Mouse (Mus musculus): Measurements from ENCODE around the gene Esr1.
"Not testable (repeated sequence)": the region's sequence is repeated elsewhere in the genome, so short reads cannot be mapped to it uniquely, and the experiment has no call there.

Gene Esr1

DNA sequence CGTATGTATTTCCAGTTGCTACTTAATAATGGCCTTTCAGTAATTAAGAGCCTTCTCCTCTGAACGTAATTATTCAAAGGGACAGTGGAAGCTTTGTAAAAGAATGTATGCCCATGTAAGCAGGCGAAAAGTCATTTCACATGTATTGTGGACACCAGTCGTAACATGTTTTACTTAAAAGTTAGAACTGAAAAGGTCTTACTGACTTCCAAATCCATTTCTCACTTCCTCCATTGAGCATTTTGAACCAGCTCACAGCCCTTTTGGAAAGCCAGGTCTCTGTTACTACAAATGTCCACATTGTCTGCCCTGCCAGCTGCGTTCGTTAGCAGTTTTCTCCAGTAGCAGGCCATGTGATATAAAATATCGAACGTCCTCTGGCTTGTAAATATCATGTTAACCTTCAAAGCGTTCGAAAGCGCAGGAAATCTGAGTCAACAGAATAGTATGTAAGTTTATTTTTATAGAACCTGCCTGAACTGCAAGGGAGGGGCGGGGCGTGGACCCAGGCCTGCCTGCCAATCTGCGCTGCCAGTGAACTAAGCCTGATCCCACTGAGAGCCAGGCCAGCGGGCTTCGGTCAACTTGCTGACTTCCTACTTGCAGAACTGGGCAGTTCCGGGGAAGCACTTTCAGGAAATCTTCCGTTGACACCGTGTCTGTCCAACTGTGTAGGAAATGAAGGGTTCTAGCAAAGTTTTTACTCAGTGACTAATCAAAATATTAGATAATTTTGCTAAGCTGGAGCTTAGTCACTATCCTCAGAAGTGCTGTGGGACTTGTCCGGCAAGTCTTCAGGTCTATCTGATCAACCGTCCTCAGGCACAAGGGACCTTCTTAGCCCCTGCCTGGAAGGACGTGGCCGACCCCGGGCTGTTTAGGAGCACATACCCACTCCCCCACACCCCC lies 9.5 kb downstream of the Esr1 start:
- DNase-seq (ENCODE audit: low spot score): no peak

DNA sequence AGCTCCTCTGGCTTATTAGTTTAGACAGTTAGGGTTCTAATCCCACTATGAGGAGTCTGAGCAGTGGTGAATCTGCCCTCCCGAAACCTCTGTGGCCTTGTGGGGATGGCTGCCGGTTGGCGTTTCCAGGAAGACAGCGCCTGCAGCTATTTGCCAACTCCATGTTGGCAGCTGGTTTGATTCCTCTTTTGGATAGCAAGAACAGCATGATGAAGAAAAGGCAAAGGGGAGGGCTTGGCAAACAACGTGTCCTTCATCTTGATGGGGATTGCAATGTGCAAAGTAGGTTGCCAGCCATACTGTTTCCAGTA lies 10.1 kb downstream of the Esr1 start:
- DNase-seq (ENCODE audit: low spot score): no peak

DNA sequence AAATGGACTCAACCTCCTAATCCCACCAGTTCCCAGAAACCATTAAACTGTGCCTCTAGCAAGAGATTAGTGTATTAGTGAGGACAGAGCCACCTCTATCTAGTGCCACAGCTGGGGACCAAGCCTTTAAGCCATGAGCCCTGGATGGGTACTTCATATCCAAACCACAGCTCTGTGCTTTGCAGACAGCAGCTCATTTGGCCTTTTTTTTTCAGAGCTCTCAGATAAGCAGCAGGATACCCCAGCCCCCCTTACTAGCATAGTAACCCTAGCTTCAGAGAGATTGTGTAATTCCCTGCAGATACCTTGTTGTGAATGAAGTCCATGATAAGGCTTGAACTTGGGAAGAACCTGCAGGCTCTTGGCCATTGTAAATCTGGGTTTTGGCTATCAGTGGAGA lies 11.9 kb downstream of the Esr1 start:
- DNase-seq (ENCODE audit: low spot score): no peak

DNA sequence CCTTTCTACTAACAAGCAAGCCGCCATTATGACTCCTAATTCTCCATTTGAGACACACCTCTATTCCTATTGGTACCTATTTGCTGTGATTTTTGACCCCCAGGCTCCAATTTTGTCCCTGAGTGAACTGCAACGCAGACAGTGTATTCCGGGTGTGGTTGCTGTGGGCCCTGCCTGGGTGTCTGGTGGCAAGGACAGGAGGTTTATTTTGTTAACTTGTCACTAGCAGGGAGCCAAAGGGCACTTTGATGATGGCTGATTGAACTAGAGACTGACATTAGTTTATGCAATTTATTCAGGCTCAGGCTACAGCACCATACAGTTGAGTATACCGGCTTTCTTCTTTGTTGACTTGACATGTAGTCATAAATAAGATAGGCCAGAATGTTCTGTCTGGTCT lies 13.2 kb downstream of the Esr1 start:
- no peak for DNase-seq (ENCODE audit: low spot score)

DNA sequence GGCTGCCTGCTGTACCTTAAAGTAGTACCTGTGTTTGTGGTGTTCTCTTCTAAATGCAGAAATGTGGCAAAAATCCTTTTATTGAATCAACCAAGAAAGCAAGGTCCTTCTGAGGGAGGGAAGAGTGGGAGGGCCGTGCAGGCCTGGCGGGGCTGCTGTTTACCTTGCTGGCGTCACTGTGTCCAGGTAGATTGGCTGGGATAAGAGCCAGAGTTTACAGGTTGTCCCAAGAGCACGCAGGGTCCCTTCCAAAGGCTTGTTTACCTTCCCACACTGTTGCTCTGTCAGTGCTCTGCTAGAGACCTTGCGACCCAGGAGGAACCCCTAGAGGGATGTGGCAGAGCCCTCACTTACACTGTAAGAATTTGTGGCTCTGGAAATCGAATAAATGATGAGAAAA lies 13.9 kb downstream of the Esr1 start:
- DNase-seq (ENCODE audit: low spot score): no peak

- DNase-seq (ENCODE audit: low spot score): no peak
Observed at GRCm38 (mm10) chr10:4626432-4626831, 15.0 kb downstream of the Esr1 start.

- DNase-seq (ENCODE audit: low spot score): no peak
Observed at GRCm38 (mm10) chr10:4626996-4627395, 15.6 kb downstream of the Esr1 start.

- DNase-seq (ENCODE audit: low spot score): no peak
Observed at GRCm38 (mm10) chr10:4627415-4627814, 16.0 kb downstream of the Esr1 start.

DNA sequence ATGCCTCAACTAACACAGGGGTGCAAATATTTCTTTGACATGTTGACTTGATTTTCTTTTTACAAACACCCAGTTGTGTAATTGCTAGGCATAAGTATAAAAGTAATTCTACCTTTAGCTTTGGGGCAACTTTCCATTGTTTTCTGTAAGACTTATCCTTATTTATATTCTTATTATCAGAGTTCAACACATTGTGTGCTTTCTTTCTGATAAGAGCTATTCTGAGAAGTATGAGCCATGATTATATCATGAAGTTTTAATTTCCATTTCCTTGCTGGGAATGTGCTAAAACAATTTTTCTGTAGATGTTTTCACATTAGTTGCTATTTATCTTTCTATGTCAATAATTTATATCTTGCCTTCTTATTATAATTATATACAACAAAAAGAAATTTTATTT lies 17.9 kb downstream of the Esr1 start:
- no peak for DNase-seq (ENCODE audit: low spot score)

DNA sequence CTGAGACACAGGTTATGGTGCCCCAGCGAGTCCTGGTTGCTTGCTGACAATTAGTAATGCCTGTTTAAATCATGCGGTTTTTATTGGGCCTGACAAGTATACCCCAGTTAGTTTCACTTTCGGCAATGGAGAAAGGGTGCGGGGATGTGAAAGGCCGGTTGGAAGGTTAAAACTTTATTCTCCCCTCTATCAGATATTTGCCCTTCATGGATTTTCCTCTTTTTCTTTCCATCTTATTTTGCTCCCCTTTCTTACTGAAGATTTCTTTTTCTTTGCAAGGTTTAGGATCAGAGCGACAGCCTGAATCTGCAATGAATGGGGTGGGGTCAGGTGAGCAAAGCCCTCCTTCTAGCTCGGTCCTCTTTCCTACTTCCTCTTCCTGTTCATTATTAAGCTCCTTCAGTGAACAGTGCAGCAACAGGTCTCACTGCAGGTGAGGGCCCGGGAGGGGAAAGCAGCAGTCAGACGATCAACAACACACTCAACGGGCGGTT lies 20.9 kb downstream of the Esr1 start:
- no peak for DNase-seq (ENCODE audit: low spot score)

GRCm38 (mm10) chr10:4633287-4634030 lies 22.1 kb downstream of the Esr1 start:
- no peak for DNase-seq (ENCODE audit: low spot score)

- DNase-seq (ENCODE audit: low spot score): no peak
Observed at GRCm38 (mm10) chr10:4635740-4636139, 24.3 kb downstream of the Esr1 start.

DNA sequence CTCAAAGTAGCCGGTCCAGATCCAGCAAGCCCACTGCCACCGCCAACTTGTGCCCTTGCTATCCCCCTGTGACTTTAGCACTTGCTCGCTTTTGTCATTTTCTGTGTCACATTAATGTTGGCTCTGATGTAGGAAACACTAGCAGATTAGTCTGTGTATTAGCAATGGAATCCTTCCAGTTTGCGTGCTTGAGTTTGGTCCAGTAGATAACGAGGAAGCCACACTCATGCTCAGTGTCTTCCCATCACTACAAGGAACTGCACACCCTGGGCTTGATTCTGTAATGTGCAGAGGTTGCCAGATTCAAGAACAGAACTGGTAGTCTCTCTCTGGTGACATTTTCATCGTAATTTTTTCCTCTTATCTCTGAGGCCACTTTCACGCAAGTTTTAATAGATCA lies 34.7 kb downstream of the Esr1 start:
- DNase-seq (ENCODE audit: low spot score): no peak

GRCm38 (mm10) chr10:4646851-4647250 lies 35.5 kb downstream of the Esr1 start:
- no peak for DNase-seq (ENCODE audit: low spot score)

DNA sequence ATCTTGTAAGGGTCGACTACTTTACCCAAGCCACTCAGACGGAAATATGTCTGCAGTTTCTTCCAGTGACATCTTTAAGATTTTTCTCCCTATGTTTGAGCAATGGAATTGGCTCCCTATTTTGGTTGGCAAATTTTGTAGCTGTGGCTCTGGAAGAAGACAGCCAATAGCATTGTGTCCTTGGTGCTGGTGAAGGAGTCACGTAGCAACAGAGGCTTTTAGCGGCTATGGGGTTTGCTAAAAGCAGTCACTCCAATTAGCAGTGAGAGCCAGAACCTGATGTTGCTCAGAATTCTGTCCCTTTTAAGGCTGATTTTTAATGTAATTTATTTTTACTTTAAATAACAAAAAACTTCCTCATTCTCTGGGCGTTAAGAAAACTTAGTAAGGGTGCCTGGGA lies 54.0 kb downstream of the Esr1 start:
- DNase-seq (ENCODE audit: low spot score): no peak

DNA sequence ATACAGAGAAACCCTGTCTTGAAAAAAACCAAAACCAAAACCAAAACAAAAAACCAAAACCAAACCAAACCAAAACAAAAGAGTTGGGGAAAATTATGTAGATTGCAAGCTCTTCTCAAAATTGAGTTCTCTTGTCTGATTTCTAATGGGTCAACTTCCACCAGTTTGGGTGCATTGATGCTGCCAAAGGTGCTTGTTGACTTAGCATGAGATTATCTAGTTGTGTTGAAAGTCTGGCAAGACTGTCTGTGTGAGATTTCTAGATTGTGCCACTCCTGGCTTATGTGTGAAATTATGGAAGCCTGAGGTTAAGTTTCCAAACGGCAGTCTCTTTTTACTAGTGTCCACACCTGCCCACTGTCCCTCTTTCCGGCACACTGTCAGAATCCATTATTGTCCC lies 55.6 kb downstream of the Esr1 start:
- no peak for DNase-seq (ENCODE audit: low spot score)

DNA sequence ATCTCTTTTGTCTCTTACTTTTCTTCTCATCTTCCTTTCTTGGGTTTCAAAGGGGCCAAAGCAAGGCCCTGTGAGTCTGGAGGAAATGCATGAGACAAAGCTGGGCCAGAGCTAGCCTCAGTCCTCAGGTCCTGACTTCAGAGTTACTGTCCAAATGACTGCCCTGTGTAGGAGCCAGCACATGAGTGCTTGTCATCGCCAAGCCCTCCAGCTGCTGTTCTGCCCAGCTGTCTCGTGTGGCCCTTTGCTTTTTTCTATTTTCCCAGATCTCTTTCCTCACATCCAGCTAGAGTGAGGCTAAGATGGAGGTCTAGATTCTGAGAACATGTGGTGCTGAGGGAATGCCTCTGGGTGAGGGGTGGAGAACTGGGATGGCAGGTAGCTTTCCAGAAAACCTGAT lies 58.7 kb downstream of the Esr1 start:
- DNase-seq (ENCODE audit: low spot score): no peak

GRCm38 (mm10) chr10:4671876-4672275 lies 60.5 kb downstream of the Esr1 start:
- no peak for DNase-seq (ENCODE audit: low spot score)

- DNase-seq (ENCODE audit: low spot score): no peak
Observed at GRCm38 (mm10) chr10:4673311-4673816, 62.0 kb downstream of the Esr1 start.

- not testable (repeated sequence) for DNase-seq (ENCODE audit: low spot score)
Observed at GRCm38 (mm10) chr10:4674983-4675592, 63.7 kb downstream of the Esr1 start.

- DNase-seq (ENCODE audit: low spot score): no peak
Observed at GRCm38 (mm10) chr10:4683106-4683505, 71.7 kb downstream of the Esr1 start.

GRCm38 (mm10) chr10:4683711-4684265 lies 72.4 kb downstream of the Esr1 start:
- no peak for DNase-seq (ENCODE audit: low spot score)

Measured in ovary, postnatal 10 days (tissue).